11 mouse cellular contexts compared by ENCODE assay signal in the genomic region with DNA sequence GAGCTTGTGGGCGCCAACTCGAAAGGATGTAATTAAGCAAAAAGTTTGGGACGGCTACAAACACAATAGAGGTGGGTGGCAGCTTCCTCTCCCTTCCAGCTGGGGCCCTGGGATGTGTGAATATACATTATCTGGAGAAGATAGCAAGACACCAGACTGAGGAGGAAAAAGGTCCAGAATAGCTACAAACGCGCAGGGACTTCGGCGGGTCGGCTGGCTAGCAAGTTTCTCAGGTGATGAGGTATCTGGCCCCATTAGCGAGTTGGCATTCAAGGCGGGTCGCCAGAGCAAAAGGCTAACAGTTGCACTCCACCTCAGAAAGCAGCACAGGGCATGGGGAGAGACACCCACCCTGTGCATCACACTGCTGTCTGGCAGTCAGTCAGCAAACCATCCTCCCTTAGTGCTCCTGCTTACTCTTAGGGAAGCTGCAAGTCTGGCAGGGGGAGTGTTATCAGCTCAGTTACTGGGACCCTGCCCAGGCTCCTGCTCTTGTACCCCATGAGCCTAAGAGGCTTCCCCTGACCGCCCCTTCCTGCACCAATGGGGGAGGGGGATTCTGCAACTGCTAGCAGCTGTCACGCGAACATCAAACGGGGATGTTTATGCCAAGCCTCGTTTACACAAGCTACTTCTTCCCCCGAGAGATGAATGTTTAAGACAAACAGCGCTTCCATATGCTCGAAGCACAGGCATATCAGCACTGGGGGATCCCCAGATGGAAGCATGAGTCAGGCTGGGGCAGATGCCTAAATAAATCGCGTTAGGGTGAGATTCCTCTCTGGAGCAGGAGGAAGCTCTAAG.
DNase-seq lines count a peak whose midpoint lies in the region; ATAC-seq lines count a peak whose summit lies in the region.
"Had no signal": no experiment of that assay in that cellular context is flagged by ENCODE, and none has a peak within 500 bp of the region (broad histone marks: within the 10 kb centered on the region; RNA-seq: fewer than 3 reads in every experiment).

No protein-coding gene starts in this region.

- peaks cover 7% of the 10 kb centered on the region for H3K4me1 ChIP-seq in lung, embryonic 16.5 days (replicated peaks; ENCODE audit: control insufficient read depth, insufficient read depth, low read length)
- H3K4me1 ChIP-seq in forebrain, embryonic 15.5 days = peaks cover 14% of the 10 kb centered on the region
- H3K4me1 ChIP-seq: megakaryocyte, embryonic 14.5 days had no signal

- intact Hi-C loops in heart, postnatal 25 days (cut with DNase I) = no loop called here

- peak; percentile 65 for ATAC-seq in lung, embryonic 16.5 days (ENCODE audit: low read depth)
- ATAC-seq in forebrain, embryonic 15.5 days (replicated peaks) = peak; percentile 76

- no peaks in the 10 kb centered on the region for H3K36me3 ChIP-seq in lung, embryonic 16.5 days (ENCODE audit: control insufficient read depth, insufficient read depth, low read length)
- H3K36me3 ChIP-seq in forebrain, embryonic 15.5 days = no peaks in the 10 kb centered on the region

- WGBS in lung, embryonic 16.5 days = 38% methylated on average over 21 of the region's 21 CpGs
- WGBS in forebrain, embryonic 15.5 days = 60% methylated on average over 21 of the region's 21 CpGs

- no peaks in the 10 kb centered on the region for H3K9me3 ChIP-seq in lung, embryonic 16.5 days (ENCODE audit: control insufficient read depth, low read length)
- no peaks in the 10 kb centered on the region for H3K9me3 ChIP-seq in forebrain, embryonic 15.5 days

- no peak for DNase-seq in lung, postnatal 36 days
- DNase-seq in layer of hippocampus, postnatal 10 days (ENCODE audit: low spot score in 2 of 2) = peak; percentile 16 to 31
- peak; percentile 49 to 68 for DNase-seq in right cerebral cortex, postnatal 10 days (ENCODE audit: low spot score in 2 of 2)
- no peak for DNase-seq in adrenal gland, adult 2 months
- DNase-seq in heart, postnatal 25 days (ENCODE audit: low spot score) = no peak
- no peak for DNase-seq in kidney, postnatal 25 days
- DNase-seq: adrenal gland, postnatal 10 days had no signal

- H3K4me2 ChIP-seq in lung, embryonic 16.5 days (ENCODE audit: low read depth, low read length) = no peak overlapping the region
- no peak overlapping the region for H3K4me2 ChIP-seq in forebrain, embryonic 15.5 days (replicated peaks)

- no peaks in the 10 kb centered on the region for H3K27me3 ChIP-seq in lung, embryonic 16.5 days (ENCODE audit: control insufficient read depth, insufficient read depth, low read depth, low read length)
- H3K27me3 ChIP-seq in forebrain, embryonic 15.5 days = no peaks in the 10 kb centered on the region
- H3K27me3 ChIP-seq: CH12.LX; megakaryocyte, embryonic 14.5 days had no signal

- no peak overlapping the region for H3K4me3 ChIP-seq in lung, embryonic 16.5 days (ENCODE audit: low read length)
- no peak overlapping the region for H3K4me3 ChIP-seq in forebrain, embryonic 15.5 days

- no peak overlapping the region for H3K27ac ChIP-seq in lung, embryonic 16.5 days (ENCODE audit: low read length)
- H3K27ac ChIP-seq in forebrain, embryonic 15.5 days (replicated peaks) = peak overlapping the region; percentile 17; the same call in 1 of the 2 replicates

- H3K9ac ChIP-seq in lung, embryonic 16.5 days (ENCODE audit: low read length) = no peak overlapping the region
- H3K9ac ChIP-seq in forebrain, embryonic 15.5 days (replicated peaks) = no peak overlapping the region

Comparison
In these comparisons a context has a peak if more than half of its experiments do, and no peak if none do; other contexts are left out.
1. DNase-seq: peak in layer of hippocampus, postnatal 10 days (2 of 2) and right cerebral cortex, postnatal 10 days (2 of 2); none in lung, postnatal 36 days (single experiment), adrenal gland, adult 2 months (single experiment), heart, postnatal 25 days (single experiment) and kidney, postnatal 25 days (0 of 2).